Mouse (Mus musculus): Measurements from ENCODE around the gene Kctd18.

The Kctd18 gene

DNA sequence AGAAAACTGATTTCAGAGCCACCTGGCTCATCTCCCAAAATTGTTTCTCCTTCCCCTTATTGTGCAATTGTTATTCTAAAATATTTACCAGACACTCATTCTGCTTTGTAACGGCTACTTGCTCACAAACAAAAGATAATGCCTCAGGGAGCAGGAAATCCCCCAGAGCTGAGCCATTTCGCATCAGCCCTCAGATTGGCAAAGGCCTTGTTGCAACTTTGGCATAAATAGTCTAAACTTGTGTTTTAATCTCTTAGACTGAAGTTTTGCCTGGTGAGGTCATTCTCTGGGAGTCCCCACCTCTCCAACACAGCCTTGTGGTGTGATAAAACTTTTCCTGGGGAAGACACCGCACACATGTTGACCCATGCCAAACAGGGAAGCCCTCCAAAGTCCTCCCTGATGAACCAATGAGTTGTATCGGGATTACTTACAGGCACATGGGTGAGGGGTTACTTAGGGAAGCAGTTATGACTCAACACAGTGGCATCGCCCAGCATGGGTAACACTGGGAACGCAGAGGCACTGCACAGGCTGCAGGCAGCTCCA, 29.6 kb downstream of the Kctd18 start:
- no peak for DNase-seq

DNA sequence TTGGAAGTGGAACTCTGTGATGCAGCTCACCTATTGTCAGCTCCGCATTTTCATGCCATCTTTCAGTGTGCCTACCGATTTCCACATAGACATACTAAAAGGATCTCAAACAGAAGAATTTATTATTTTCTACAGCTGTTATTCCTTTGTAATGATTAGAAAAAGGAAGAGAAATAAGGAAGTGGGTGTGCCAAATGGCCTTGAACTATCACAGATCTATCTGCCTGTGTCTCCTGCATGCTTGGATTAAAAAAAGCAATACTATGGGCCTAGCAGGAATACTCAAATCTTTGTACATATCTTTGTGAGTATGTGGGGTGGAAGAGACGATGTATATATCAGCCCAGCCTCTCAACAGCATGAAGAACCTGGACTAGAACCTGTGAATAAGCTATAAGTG, 41.9 kb downstream of the Kctd18 start:
- no peak for DNase-seq

DNA sequence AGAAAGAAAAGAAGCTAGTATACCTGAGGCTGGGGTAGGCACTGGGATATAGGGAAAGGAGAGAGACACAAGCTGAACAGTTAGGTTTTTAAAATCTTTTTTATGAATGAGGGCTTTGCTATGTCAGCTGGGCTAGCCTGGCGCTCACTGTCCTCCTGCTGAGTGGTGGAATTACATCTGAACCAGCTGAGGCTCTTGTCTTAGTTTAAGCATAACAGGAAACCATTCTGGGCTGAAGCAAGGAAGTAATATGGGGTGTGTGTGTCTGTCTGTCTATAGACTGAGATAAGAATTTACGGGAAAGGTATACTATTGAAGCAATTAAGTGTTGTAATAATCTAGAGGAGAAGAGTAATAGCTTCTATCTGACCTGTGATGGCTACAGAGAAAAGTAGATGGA, 47.2 kb downstream of the Kctd18 start:
- no peak for DNase-seq

DNA sequence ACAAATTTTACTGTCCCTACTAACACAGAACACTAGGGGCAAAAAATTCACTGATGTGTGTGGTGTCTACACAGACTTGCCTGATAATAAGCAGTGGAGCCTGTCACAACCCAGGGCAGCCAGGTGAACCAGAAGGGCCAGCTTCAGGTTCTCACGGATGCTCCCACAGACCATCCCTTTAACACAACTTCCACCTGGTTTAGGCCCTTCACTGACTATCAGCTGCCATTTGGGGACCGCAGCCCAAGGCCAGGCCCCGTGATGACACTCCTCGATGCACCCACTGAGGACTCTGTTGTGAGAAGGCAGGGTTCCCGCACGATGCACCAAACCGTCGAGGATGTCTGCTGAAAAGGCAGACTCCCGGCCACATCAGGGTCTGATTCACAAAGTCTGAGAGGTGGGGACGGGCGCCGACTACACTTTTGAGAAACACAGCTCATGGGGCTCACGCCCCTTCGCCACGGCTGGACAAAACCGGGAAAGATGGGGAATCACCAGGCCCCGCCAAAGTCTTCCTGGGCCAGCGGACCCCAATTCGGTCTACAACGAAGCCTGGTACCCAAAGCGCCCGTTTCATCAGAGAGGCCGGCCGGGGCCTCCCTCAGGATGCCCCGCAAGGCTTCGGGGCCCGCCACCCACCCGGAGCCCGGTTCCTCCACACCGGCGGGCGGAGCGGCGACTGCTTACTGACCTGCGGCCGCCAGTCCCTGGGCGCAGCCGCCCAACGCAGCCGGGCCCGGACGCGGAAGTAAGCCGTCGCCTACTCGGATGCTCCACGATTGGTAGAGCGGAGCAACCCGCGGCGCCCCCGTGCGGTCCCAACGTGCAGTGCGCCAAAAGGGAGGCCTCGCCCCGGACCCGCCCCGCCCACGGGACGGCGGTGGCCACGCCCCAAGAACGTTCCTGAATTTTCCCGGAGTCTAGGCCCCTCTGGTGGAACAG, 49.2 kb downstream of the Kctd18 start:
- DNase-seq, result peak; percentile 96 to 98

DNA sequence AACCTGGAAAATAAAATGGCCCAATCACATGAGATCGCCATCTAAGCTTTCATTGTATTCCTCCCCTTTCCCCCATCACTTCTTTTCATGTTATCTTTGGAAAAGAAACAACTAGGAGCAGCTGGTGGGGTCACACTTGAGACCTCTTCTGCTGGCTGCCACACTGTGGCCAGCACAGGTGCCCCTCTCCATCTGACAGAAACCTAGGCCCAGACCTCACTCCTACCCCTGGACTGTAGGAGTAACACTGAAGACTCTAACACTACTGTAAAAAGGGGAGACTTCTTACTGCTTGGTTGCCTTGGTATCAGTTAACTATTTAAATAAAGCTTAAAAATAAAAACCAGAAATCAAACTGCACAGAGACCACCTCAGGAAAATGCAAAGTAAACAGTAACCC, 63.0 kb downstream of the Kctd18 start:
- no peak for DNase-seq

DNA sequence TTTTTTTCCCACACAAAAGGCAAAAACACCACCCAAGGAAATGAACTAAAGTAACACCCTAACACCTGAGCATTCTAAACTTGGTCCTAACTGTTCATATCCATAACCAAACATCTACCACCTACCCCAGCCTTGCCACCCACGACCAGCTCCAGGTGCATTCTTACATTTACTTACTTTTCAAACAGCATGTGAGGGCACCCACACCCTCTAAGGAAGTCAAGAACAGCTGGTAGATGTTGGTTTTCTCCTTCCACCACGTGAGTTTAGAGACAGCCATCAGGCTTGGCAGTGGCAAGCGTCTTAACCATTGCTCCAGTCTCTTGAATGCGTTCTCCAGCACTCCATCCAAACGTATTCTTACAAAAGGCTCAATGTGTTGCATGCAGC, 64.4 kb downstream of the Kctd18 start:
- no peak for DNase-seq

DNA sequence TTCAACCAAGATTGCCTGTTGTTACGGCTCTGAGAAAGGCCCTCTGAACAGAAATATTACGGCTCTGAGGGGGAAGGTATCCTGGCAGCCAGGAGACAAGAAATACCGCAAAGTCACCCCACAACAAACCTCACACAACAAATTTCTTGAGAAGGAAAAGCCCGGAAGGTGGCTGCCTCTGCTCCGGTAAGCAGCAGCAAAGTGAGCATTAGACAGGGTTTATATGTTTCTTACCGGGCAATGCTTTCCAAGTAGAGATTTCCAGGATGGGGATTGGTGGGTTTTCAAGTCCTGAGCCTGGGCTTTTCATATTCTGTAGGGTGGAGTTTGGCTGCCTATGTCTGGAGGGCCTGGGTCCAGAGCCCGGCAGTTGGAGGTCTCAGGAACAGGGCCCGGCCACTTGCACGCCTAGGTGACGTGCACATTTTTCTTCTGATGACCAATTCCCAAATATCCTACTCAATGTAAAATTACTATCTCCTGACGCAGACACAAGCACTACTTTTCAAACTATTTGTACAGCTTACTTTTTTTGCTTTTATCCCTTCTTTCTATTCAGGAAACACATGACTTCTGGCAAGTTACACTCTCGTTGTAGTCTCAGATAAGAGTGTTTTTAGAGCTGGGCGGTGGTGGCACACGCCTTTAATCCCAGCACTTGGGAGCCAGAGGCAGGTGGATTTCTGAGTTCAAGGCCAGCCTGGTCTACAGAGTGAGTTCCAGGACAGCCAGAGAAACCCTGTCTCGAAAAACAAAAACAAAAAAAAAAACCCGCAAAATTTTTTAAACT, 65.0 kb downstream of the Kctd18 start:
- no peak for DNase-seq

DNA sequence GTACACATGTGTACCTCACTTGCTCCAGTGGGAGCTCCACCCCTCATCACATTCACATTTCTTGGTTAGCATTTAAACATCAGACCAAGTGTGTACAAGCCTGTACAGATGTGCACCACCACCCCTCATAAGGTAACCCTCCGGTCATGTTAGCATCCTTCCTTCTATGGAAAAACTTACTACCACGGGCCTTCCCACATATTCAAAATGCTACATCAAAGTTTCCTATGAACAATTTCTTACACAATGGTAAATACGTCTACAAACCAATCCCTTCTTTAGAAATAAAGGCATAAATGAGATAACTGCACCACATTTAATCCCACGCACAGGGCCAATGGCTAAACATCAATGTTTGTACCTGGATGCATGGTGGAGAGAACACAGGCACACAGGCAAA, 66.2 kb downstream of the Kctd18 start:
- DNase-seq, result no peak

DNA sequence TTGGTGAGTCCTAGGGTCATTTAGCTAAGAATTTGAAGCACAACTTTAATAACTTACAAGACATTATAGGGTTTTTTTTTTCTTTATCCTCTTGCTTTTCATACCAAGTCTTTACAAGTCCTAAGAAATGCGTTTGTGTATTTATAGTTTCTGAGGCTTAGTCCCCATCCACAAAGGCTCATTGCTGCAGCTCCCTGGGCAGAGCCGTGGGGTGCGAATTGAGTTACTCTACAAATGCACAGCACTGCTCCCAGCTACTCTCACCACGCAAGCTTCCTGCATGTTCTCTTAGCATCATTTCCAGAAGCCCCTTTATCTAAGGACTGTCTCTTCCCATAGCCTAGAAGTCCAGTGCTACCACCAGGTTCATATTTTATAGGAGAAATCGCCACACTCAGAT, 69.0 kb downstream of the Kctd18 start:
- DNase-seq, result no peak

DNA sequence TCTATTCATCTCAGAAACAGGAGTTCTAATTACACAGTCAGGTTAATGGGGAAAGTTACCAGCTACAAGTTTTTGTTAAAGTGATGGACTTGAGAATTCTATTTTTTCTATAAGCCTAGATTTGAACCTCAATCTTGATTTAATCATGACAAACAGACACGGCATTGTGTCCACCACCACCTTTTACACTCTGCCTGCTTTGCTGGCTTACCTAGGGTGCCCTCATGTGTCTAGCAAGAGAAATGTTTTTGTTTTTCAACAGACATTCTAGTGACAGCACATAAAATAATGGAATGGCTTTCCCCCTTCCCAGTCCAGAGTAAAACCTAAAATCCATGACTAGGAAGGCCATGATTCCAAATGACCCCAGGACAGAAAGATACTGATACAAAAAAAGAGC, 69.6 kb downstream of the Kctd18 start:
- DNase-seq, result peak in 1 of 2 experiments; percentile 23

DNA sequence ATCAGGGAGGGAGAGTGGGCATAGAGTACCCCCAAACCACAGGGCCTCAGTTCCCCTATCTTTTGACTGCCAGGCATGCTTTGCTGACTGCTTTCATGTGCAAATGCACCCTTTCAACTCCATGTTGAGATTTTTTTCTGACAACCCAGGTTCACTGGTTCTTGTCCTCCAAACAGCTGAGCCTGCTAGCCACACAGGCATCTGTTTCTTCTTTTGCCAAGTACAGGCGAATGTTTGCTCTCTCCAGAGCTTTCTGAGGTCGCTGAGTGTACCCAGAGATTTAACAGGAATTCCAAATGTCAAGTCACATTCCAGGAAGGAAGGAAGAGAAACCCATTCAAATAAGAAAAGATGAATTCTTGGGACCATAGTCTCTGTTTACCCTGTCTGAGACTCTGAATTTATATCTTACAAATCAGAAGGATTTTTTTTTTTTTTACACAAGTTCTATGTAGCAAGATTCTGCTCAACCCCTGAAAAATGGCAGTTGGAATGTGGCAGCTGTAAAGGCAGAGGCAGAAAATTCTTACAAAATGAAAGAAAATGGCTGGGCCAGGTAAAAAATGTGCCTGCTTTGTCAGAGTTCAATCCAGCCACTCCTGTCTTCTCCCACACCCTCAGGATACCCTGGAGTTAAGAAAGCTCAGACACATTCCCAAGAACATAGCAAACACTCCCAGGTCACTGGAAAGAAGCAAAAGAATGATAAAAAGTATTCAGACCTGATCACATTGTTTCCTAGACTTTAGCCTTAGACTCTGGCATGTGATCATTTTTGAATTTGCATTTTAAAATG, 71.0 kb downstream of the Kctd18 start:
- no peak for DNase-seq

DNA sequence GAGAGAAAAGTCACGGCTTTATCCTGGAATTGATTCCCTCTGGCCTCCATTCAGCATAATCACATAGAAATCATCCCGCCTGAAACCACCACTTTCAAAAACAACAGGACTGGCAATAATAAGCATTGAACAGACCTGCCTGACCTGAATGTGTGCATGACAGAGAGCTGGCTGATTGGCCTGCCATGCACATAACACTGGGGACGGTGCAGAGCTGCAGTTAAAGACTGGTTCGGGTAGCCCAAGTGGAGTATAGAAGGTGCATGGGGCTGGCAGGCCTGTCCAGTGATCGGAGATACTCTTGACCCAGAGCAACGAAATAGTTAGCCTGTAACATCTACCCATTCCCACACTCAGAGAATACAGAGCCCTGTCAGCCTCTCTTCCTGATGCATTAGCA, 76.5 kb downstream of the Kctd18 start:
- no peak for DNase-seq

DNA sequence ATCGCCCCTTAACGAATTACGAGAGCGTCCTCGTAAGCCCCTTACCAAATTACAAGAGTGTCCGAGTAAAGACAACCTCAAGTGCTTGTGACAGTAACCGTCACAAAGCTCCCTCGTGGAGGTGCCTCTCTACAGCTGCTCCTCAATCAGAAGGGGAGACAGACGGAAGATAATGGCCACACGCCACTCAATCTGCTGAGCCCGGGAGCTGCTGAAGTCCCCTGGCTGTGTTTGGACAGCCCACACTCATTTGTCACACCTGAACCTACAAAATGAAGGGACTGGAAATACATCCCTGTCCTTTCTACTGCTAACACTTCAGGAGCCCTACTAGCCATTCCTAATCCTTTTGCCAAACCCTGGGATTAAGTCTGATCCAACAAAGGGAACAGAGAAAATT, 77.0 kb downstream of the Kctd18 start:
- no peak for DNase-seq

DNA sequence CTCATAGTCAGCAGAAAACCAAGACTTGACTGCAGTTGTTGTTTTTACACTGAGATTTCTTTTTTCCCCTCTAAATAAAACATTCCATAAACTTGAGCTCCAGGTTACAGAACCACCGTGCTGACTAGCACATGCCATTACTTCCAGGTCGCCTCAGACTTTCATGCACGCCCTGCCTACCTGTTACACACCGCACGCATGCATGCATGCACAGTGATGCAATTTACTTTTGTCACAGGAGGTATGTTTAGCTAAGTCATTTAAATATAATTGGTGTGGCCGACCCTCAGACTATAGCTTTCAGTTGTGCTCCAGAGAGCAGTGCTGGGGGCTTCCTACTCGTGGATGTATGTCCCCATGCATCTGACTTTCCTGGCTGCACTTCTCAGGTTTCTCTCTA, 77.7 kb downstream of the Kctd18 start:
- no peak for DNase-seq

DNA sequence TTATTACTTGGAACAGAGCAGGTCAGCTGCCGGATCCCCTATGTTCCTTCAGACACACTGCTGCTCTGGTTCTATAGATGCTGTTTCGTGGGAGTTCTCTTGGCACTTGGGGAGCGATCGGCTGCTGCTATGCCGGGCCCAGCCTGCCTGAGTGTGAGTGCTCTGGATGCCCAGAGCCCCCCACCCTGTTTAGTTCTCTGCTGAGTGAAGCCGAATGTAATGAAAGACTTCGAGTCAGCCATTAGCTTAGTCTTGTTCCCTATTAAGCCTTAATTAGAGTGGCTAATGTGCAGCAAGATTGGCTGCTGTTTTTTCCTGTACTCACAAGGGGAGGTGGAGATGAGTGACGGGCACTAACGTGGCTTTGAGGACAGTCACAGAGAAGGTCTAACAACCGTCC, 78.1 kb downstream of the Kctd18 start:
- DNase-seq, result no peak

DNA sequence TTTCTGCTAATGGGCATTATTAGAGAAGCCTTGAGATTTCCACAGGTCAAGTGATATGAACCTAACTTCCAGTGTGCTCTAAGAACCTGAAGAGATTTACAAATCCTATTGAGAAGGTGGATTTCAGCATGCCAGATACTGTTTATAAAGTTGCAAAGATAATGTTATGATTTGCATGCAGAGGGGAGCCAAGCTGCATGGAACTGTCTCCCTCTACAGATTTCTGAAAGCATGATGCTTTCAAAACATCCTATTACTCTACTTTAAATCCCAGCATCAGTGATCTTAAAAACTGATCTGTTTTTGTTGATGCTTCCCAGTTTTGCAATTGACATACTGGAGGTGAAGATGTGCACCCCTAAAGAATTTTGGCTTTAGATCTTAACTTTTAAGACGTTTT, 84.5 kb downstream of the Kctd18 start:
- DNase-seq, result no peak

DNA sequence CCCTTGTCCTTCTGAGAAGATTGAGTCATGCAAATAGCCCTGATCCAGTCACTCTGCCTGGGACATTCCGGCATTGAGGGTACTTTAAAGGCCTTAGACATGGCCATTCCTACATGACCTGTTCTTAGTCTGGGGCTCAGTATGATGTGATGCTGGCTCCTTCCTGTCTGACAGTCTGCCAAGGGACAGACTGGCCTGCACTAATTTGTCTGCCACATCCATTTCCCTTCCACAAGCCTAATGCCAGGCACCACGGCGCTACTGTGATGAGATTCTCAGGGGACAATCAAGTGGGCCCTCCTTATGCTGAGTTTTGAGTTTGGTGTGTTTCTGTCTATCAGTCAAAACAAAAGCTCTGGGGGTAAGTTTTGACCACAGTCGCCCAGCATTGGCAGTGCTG, 100.2 kb downstream of the Kctd18 start:
- peak in 1 of 2 experiments; percentile 16 for DNase-seq

DNA sequence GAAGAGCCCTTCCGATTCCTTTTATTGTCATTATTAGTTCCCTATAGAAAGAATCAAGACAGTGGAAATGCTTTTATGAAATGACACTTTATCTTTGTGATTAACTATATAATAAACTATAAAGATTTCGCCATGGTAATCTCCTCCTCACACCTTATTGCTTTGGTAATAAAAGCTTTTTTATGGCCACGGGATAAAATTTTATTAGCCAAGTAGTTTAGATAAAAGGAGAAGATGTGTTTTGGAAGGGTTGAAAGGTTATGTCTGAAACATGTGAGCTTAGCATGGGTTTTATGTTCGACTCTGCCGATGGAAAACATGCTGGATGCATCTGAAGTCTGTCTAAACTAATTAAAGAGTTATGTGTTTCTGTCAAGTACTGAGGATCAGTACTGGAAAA, 101.4 kb downstream of the Kctd18 start:
- DNase-seq, result no peak

DNA sequence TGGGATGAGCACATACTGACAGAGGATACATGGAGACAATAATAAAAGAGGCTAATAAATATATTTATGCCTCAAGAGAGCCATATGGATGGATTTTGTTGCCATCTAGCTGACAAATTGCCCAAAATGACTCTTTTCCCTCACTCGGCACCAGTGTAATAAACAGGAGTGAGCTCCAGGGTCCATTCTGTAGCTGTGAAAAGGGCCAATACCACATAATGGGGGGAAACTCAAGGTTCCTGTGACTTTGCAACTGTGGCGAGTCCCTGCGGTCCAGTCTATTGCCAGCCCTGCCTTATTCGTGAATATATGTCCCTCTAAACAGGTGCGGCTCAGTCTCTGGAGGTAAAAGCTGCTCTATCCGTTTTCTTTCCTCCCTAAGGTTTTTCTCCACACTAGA, 107.2 kb downstream of the Kctd18 start:
- DNase-seq, result no peak

DNA sequence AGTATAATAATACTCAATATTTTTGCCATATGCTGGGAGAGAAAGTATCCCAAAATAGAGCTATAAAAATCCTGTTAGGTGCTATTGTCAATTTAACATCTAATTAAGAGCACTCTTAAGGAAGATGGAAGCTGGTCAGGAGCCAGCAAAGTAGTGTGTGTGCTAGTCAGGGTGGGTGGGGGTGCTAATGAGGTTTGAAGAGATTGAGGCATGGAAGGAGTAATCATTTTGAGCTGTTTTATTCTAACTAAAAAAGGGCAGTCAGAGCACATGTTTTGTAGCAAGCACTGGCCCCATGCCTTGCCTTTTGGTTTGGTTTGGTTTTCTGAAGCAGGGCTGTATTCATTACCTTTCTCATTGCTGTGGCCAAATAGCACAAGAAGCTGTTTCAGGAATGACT, 112.4 kb downstream of the Kctd18 start:
- DNase-seq, result no peak

DNA sequence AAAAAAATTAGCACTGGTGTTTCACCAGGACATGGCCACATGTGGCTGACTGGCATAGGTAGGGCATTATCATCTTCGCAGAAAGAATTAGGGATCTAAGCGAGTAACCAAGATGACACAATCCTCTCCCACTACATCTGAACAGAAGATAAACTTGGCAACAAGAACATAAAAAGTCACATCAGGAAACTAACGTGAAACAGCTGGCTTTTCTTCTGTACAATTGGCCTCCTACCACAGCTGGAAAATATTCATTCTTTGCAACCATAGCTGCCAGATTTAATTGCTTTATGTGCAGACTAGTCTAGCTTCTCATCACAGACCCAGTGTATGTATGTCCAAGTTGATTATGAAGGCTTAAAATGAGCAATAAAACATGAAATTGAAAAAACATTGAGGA, 112.8 kb downstream of the Kctd18 start:
- no peak for DNase-seq

Data from kidney, postnatal 36 days (tissue).